Mouse (Mus musculus): Measurements from ENCODE around the gene Rchy1.

DNA sequence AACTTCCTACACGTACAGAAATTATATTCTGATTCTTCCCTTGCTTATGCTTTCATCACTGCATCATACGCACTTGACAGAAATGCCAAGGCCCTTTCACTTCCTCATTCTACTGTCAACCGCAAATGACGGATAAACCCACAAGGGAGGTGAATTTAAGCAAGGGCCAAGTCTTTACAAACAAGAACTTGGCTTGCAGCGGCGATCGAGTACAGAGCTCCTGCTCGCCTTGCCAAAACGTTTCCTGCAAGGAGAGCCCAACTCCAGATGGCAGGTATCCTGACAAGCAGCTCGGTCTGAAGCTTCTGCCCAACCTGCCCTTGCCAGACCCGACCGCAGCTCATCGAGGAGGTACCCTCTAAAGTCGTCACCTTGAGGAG lies 619 bp downstream of the Rchy1 start:
- no peak for TF ChIP-seq CTCF (IDR thresholded peaks at IDR 0.05; ENCODE audit: low read depth, low read length)
- no peak for TF ChIP-seq POLR2A (IDR thresholded peaks at IDR 0.05; ENCODE audit: extremely low read depth, insufficient read depth, low read length)
